Mouse (Mus musculus) urinary bladder, adult 2 months (tissue): ENCODE data around the gene Ccdc57. TPM values are rescaled to one million over a fixed set of nuclear protein-coding genes. Genes with fewer than 3 reads are reported as not detected.

Source experiments
- DNase-seq: peaks from one replicate; pipeline ENCODE4 v3.0.0; 2022; ENCODE audit warnings: low spot score
- polyA plus RNA-seq: library from polyadenylated mRNA; depleted of rRNA; stranded (reverse); fragments of >200 nt; gene quantifications from 2 replicates; pipeline ENCODE4 v1.2.3, GENCODE M21; 2012; rRNA removed

Gene Ccdc57
- polyA plus RNA-seq = 3.8 and 4.1 TPM in 2 replicates

DNA sequence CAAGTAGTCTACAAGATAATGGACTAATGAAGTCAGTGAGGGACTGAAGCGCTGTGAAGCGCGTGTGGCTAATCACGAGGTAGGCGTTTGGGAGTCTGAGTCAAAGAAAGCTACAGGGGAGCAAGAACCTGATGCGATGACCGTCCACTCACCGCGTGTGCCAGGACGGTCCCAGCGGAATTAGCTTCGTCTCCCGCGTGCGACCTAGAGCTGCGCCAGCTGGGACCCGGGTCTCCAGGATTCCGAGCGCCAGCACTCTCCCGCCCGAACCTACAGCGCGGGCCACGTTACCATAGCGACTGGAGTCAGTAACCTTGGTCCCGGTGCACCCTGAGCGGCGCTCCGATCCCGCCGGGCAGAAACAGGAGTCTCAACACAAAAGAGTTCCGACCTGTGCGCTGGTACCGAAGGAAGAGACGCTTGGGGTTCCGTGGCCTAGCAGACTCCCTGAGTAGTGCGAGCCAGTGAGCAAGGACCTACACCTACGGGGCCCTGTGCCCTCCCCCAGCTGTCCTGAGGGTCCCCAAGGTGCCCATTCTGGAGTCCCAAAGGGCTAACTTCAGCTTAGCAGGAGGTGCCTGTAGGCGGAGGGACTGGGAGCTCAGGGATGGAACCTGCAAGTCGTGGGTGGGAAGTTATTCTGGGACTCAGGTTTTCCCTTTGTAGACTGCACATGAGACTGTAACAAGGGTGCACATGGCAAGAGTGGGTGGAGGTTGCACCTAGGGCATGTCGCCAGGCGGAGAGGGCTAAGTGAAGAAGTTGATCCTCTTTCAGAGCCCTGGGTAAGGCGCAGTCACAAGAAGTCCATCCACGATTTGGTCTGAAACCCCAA lies at the start of gene Ccdc57:
Gene Ccdc57, minus strand, starts transcription at position 309 of the 835 bp plus-strand sequence.
- DNase-seq = peak; percentile 84

DNA sequence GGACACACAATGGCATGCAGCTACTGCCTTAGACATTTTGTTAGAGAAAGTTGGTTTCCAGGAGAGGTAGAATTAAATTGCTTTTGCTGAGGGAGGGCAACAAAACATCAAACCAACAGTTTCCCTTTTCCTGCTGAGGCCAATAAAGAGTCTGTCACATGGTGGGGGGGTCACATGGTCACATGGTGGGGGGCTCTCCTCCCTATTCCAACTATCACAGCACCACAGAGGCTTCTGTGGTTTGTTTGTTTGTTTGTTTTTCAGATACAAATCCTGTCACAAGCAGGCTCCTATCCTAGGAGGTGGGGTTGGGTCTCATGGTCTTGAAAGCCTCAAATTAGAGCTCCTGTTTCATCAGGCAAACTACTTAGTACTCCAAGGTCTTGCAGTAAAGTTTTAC lies 49.8 kb upstream of the Ccdc57 start:
- no peak for DNase-seq

DNA sequence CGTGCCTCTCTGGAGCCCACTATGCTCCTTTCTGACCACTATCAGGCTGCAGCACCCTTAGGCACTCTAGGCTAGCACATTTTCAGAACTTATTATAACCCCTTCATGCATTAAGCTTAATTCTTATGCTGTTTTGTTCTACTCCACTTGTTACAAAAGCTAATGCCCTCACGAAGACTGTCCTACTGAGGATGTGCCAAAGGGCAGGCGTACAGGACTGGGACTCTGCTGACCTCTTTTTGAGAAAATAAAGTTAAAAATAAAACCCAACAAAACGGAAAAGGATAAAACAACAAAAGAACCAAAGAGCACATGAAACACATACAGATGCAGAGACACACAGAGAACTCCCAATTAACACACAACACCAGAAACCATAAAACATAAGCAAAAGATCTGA lies 49.0 kb upstream of the Ccdc57 start:
- no peak for DNase-seq

DNA sequence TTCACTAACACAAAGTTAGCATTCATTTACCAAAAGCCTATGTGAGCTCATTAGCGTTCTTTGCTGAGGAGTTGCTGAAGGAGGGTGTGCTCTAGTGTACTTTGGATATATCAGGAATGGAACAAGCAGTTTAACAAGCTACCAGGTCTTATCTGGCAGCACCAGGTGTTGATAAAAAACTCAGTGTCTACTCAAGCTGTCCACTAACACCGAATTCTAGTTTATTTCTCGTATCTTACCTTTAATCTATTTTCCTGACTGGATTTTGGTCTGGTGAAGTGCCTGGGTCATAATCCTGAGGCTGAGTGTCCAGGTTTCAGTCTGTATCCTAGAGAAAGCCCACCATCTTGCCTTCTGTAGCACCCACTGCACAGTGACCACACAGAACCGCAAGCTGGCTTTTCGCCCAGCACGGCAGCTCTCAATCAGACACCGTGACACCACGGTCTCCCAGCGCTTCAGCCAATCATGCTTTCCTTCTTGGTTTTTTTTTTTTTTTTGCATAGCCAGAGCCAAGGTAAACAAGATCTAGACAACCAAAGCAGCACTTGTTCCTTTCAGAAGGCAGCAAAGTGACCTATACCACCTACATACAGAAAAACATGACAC lies 47.9 kb upstream of the Ccdc57 start:
- no peak for DNase-seq

- no peak for DNase-seq
These were observed 47.2 kb upstream of the Ccdc57 start for GRCm38 (mm10) chr11:120979711-120980426.

- no peak for DNase-seq
These were observed 40.6 kb upstream of the Ccdc57 start for GRCm38 (mm10) chr11:120973318-120973717.

GRCm38 (mm10) chr11:120971237-120971636 lies 38.6 kb upstream of the Ccdc57 start:
- DNase-seq = no peak

- DNase-seq = no peak
These were observed 37.1 kb upstream of the Ccdc57 start for GRCm38 (mm10) chr11:120969742-120970141.

DNA sequence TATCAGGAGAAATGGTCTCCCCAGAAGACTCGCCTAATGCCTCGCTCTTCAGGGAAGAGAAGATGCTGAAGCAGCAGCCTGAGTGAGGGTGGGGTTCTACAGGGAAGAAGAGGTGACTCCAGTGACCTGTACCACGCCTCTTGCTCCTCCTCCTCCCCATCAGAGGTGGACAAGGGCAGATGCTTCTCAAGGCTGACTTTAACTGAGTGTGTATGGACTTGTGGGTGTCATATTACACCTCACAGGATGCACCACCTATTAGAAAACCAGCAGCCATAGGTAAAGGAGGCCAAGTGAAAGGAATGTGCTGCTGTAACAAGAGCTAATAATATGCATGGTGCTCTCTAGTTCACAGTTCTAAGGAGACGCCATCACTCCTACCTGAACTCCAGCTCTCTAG lies 32.9 kb upstream of the Ccdc57 start:
- no peak for DNase-seq

GRCm38 (mm10) chr11:120964195-120965157 lies 31.8 kb upstream of the Ccdc57 start:
- DNase-seq = no peak

GRCm38 (mm10) chr11:120962909-120963308 lies 30.2 kb upstream of the Ccdc57 start:
- DNase-seq = no peak

- DNase-seq = no peak
These were observed 29.5 kb upstream of the Ccdc57 start for GRCm38 (mm10) chr11:120962050-120962771.

GRCm38 (mm10) chr11:120961594-120961993 lies 28.9 kb upstream of the Ccdc57 start:
- no peak for DNase-seq

DNA sequence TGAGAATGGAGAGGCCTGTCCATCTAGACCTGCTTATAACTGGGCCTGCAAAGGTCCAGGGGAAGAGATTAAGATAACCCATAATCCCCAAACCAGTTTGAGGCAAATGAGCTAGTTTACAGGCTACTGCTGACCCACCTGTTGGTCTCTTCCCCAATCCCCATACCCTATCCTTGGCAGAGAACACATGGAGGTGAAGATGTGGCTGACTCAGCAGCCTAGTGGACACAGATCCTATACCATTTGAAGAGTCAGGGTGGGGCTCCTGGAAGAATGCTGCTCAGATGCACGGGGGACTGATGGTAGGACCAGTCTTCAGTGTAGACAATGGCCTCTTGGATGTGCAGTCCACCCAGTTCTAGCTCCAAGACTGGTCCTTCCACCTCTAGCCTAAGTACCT lies 27.6 kb upstream of the Ccdc57 start:
- DNase-seq = no peak

DNA sequence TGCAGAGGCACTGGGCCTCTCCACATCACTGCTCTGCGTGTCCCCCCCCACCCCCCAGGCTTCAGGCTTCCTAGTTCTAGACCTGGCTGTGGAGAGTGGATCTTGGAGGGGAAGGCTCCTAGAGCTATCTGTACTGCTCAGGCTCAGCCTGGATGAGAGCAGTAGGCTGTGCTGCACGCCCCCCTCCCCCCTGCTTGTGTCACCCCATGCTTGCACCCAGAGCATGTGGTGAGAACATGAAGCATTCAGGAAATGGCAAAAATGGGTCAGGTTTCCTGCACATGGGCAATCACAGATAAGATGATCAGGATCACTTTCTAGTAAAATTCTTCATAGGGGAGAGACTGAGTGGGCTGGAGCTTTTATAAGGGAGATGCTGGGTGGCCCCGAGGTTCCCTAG lies 26.9 kb upstream of the Ccdc57 start:
- no peak for DNase-seq

DNA sequence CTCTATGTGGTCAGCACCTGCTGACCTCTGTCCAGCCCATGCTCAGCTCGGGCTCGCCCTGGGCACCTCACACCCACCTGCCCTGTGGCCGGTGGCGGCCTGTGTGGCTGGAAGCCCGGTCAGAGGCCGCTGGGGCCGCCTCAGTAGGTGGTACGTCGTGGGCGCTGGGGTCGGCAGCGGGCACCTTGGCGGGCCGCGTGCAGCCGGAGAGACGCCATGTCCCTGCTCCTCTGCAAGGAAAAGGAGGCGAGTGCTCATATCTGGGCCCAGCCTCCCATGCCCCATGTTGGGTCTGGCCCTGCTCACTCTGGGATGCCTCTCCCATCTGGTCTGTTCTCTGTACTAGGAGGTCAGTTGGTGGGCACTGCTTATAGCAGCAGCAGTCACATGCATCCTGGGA lies 26.4 kb upstream of the Ccdc57 start:
- no peak for DNase-seq

DNA sequence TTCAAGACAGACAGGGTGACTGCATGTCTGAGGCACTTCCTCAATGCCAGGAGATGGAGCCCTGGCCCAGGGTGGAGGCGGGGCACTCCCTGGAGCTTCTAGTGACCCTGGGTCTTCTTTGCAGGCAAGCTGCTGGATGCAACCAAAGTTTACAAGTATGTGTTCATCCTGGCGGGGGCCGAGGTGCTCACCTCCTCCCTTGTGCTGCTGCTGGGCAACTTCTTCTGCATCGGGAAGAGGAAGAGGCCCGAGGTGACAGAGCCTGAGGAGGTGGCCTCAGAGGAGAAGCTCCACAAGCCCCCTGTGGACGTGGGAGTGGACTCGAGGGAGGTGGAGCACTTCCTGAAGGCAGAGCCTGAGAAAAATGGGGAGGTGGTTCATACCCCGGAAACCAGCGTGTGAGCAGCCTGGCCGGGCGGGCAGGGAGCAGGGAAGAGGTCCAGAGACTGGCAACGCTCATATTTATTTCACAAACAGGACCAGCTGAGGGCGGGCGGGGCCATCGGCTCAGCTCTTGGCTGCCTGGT lies 25.1 kb upstream of the Ccdc57 start:
- no peak for DNase-seq

GRCm38 (mm10) chr11:120957052-120957451 lies 24.4 kb upstream of the Ccdc57 start:
- DNase-seq = no peak

DNA sequence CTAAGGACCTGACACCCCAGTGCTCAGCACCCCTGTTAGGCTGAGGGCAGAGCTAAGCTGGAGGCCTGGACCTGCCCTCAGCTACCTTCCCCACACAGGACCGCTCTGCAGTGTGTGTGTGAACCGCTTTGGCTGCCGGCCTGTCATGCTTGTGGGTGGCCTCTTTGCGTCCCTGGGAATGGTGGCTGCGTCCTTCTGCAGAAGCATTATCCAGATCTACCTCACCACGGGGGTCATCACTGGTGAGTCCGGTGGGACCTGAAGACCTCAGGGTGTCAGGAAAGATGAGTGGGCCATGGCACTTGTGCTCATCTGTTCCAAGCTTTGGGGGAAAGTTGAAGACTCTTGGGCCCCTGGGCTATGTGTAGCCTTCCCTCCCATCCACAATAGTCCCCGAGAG lies 23.0 kb upstream of the Ccdc57 start:
- DNase-seq = no peak

- DNase-seq = no peak
These were observed 22.3 kb upstream of the Ccdc57 start for GRCm38 (mm10) chr11:120954936-120955335.
